In genomic region chr7:90362788-90363187, GRCm38 (mm10) we compare ENCODE assay signal across 17 mouse cellular contexts.
DNase-seq lines count a peak whose midpoint lies in the region; ATAC-seq lines count a peak whose summit lies in the region.
"Had no signal": no experiment of that assay in that cellular context is flagged by ENCODE, and none has a peak within 500 bp of the region (broad histone marks: within the 10 kb centered on the region; RNA-seq: fewer than 3 reads in every experiment).

No protein-coding gene starts in this region.

- H3K36me3 ChIP-seq in lung, embryonic 16.5 days (ENCODE audit: control insufficient read depth, insufficient read depth, low read length): no peaks in the 10 kb centered on the region
- H3K36me3 ChIP-seq in intestine, embryonic 16.5 days (ENCODE audit: control insufficient read depth, insufficient read depth, low read length): no peaks in the 10 kb centered on the region
- H3K36me3 ChIP-seq in megakaryocyte, embryonic 14.5 days (replicated peaks; ENCODE audit: low read length): no peaks in the 10 kb centered on the region
- H3K36me3 ChIP-seq in forebrain, embryonic 16.5 days (ENCODE audit: control insufficient read depth, insufficient read depth): no peaks in the 10 kb centered on the region
- H3K36me3 ChIP-seq: hindbrain, embryonic 15.5 days; neural tube, embryonic 12.5 days had no signal

- 40% methylated on average over 7 of the region's 7 CpGs for WGBS in lung, embryonic 16.5 days
- WGBS in intestine, embryonic 16.5 days: 51% methylated on average over 7 of the region's 7 CpGs
- 73% methylated on average over 7 of the region's 7 CpGs for WGBS in forebrain, embryonic 16.5 days

- H3K4me1 ChIP-seq in lung, embryonic 16.5 days (replicated peaks; ENCODE audit: control insufficient read depth, insufficient read depth, low read length): no peaks in the 10 kb centered on the region
- H3K4me1 ChIP-seq in intestine, embryonic 16.5 days (ENCODE audit: control insufficient read depth, insufficient read depth, low read length): no peaks in the 10 kb centered on the region
- H3K4me1 ChIP-seq in megakaryocyte, embryonic 14.5 days: peaks cover 53% of the 10 kb centered on the region
- no peaks in the 10 kb centered on the region for H3K4me1 ChIP-seq in forebrain, embryonic 16.5 days (replicated peaks; ENCODE audit: control insufficient read depth, insufficient read depth, low read length)
- H3K4me1 ChIP-seq: hindbrain, embryonic 15.5 days; neural tube, embryonic 12.5 days had no signal

- ATAC-seq in lung, embryonic 16.5 days (ENCODE audit: low read depth): peak; percentile 72
- peak; percentile 90 for ATAC-seq in intestine, embryonic 16.5 days
- no peak for ATAC-seq in forebrain, embryonic 16.5 days

- H3K9ac ChIP-seq in lung, embryonic 16.5 days (ENCODE audit: low read length): no peak overlapping the region
- no peak overlapping the region for H3K9ac ChIP-seq in intestine, embryonic 16.5 days (ENCODE audit: low read depth, low read length)
- no peak overlapping the region for H3K9ac ChIP-seq in forebrain, embryonic 16.5 days (replicated peaks; ENCODE audit: low read depth, low read length)
- H3K9ac ChIP-seq: hindbrain, embryonic 15.5 days; neural tube, embryonic 12.5 days had no signal

- no peak overlapping the region for H3K4me3 ChIP-seq in lung, embryonic 16.5 days (ENCODE audit: low read length)
- no peak overlapping the region for H3K4me3 ChIP-seq in intestine, embryonic 16.5 days (ENCODE audit: low read length)
- peak overlapping the region; percentile 67 for H3K4me3 ChIP-seq in megakaryocyte, embryonic 14.5 days (replicated peaks)
- H3K4me3 ChIP-seq in forebrain, embryonic 16.5 days (replicated peaks; ENCODE audit: low read length): no peak overlapping the region
- H3K4me3 ChIP-seq: hindbrain, embryonic 15.5 days; neural tube, embryonic 12.5 days had no signal

- H3K9me3 ChIP-seq in lung, embryonic 16.5 days (ENCODE audit: control insufficient read depth, low read length): no peaks in the 10 kb centered on the region
- no peaks in the 10 kb centered on the region for H3K9me3 ChIP-seq in intestine, embryonic 16.5 days (ENCODE audit: control insufficient read depth, low read length)
- H3K9me3 ChIP-seq in megakaryocyte, embryonic 14.5 days: no peaks in the 10 kb centered on the region
- H3K9me3 ChIP-seq in forebrain, embryonic 16.5 days (ENCODE audit: control insufficient read depth, low read length): no peaks in the 10 kb centered on the region
- H3K9me3 ChIP-seq: hindbrain, embryonic 15.5 days; neural tube, embryonic 12.5 days had no signal

- no peak overlapping the region for H3K4me2 ChIP-seq in lung, embryonic 16.5 days (ENCODE audit: low read depth, low read length)
- H3K4me2 ChIP-seq in intestine, embryonic 16.5 days (ENCODE audit: low read depth, low read length): no peak overlapping the region
- H3K4me2 ChIP-seq in forebrain, embryonic 16.5 days (ENCODE audit: low read length): no peak overlapping the region
- H3K4me2 ChIP-seq: hindbrain, embryonic 15.5 days; neural tube, embryonic 12.5 days had no signal

- no peaks in the 10 kb centered on the region for H3K27me3 ChIP-seq in lung, embryonic 16.5 days (ENCODE audit: control insufficient read depth, insufficient read depth, low read depth, low read length)
- H3K27me3 ChIP-seq in intestine, embryonic 16.5 days (replicated peaks; ENCODE audit: control insufficient read depth, insufficient read depth, low read length): no peaks in the 10 kb centered on the region
- no peaks in the 10 kb centered on the region for H3K27me3 ChIP-seq in megakaryocyte, embryonic 14.5 days (replicated peaks)
- no peaks in the 10 kb centered on the region for H3K27me3 ChIP-seq in forebrain, embryonic 16.5 days (replicated peaks; ENCODE audit: control insufficient read depth, insufficient read depth, low read length)
- H3K27me3 ChIP-seq: hindbrain, embryonic 15.5 days; neural tube, embryonic 12.5 days had no signal

- H3K27ac ChIP-seq in lung, embryonic 16.5 days (ENCODE audit: low read length): peak overlapping the region; percentile 48
- no peak overlapping the region for H3K27ac ChIP-seq in intestine, embryonic 16.5 days (ENCODE audit: low read length)
- H3K27ac ChIP-seq in forebrain, embryonic 16.5 days (ENCODE audit: low read length): no peak overlapping the region
- H3K27ac ChIP-seq: hindbrain, embryonic 15.5 days; neural tube, embryonic 12.5 days had no signal

- no peak for DNase-seq in lung, postnatal 14 days
- no peak for DNase-seq in c-Kit-positive CD71-positive TER-119-positive erythroid progenitor cells, embryonic 14.5 days (ENCODE audit: low spot score)
- no peak for DNase-seq in layer of hippocampus, postnatal 25 days (ENCODE audit: extremely low spot score in 1 of 2, low spot score in 1 of 2)
- DNase-seq: adrenal gland, postnatal 25 days; cerebellum, adult 8-10 months; gastrocnemius, postnatal 14 days; heart, postnatal 10 days; kidney, adult 2 months; kidney, postnatal 36 days; layer of hippocampus, postnatal 36 days; right cerebral cortex, postnatal 25 days had no signal
